Mouse (Mus musculus): Measurements from ENCODE around the gene Tldc2. TPM values are rescaled to one million over a fixed set of nuclear protein-coding genes. Genes with fewer than 3 reads are reported as not detected.

The Tldc2 gene
- polyA plus RNA-seq, 1 experiment = not detected

- DNase-seq (ENCODE audit: low read depth) = no peak
Observed at GRCm38 (mm10) chr2:157078059-157078792, 8.6 kb upstream of the Tldc2 start.

GRCm38 (mm10) chr2:157078793-157079700 is 7.8 kb upstream of the Tldc2 start, which contains the start of gene Soga1:
Soga1 (minus strand) TSS chr2:157079254.
- DNase-seq (ENCODE audit: low read depth) = no peak

GRCm38 (mm10) chr2:157079701-157080180 is 7.1 kb upstream of the Tldc2 start:
- no peak for DNase-seq (ENCODE audit: low read depth)

- DNase-seq (ENCODE audit: low read depth) = no peak
Observed at GRCm38 (mm10) chr2:157081331-157081730, 5.5 kb upstream of the Tldc2 start.

- no peak for DNase-seq (ENCODE audit: low read depth)
Observed at GRCm38 (mm10) chr2:157081960-157082359, 4.9 kb upstream of the Tldc2 start.

GRCm38 (mm10) chr2:157084831-157085585 is 1.8 kb upstream of the Tldc2 start:
- no peak for DNase-seq (ENCODE audit: low read depth)

- no peak for DNase-seq (ENCODE audit: low read depth)
Observed at GRCm38 (mm10) chr2:157087536-157088317, 872 bp downstream of the Tldc2 start.

GRCm38 (mm10) chr2:157092024-157092423 is 5.2 kb downstream of the Tldc2 start:
- DNase-seq (ENCODE audit: low read depth) = no peak

GRCm38 (mm10) chr2:157095005-157095755 is 8.3 kb downstream of the Tldc2 start:
- DNase-seq (ENCODE audit: low read depth) = no peak

- DNase-seq (ENCODE audit: low read depth) = no peak
Observed at GRCm38 (mm10) chr2:157099532-157100318, 12.9 kb downstream of the Tldc2 start.

GRCm38 (mm10) chr2:157100319-157100605 is 13.4 kb downstream of the Tldc2 start:
- DNase-seq (ENCODE audit: low read depth) = no peak

GRCm38 (mm10) chr2:157101650-157102049 is 14.8 kb downstream of the Tldc2 start:
- DNase-seq (ENCODE audit: low read depth) = no peak

GRCm38 (mm10) chr2:157102256-157102655 is 15.4 kb downstream of the Tldc2 start:
- no peak for DNase-seq (ENCODE audit: low read depth)

- DNase-seq (ENCODE audit: low read depth) = no peak
Observed at GRCm38 (mm10) chr2:157104454-157104853, 17.6 kb downstream of the Tldc2 start.

- no peak for DNase-seq (ENCODE audit: low read depth)
Observed at GRCm38 (mm10) chr2:157108236-157108635, 21.4 kb downstream of the Tldc2 start.

GRCm38 (mm10) chr2:157116964-157117363 is 30.1 kb downstream of the Tldc2 start:
- DNase-seq (ENCODE audit: low read depth) = no peak

GRCm38 (mm10) chr2:157118556-157118955 is 31.7 kb downstream of the Tldc2 start:
- DNase-seq (ENCODE audit: low read depth) = no peak

- DNase-seq (ENCODE audit: low read depth) = no peak
Observed at GRCm38 (mm10) chr2:157119075-157119474, 32.2 kb downstream of the Tldc2 start.

GRCm38 (mm10) chr2:157121766-157122165 is 34.9 kb downstream of the Tldc2 start:
- no peak for DNase-seq (ENCODE audit: low read depth)

GRCm38 (mm10) chr2:157125246-157125645 is 38.4 kb downstream of the Tldc2 start:
- DNase-seq (ENCODE audit: low read depth) = no peak

Data from gonadal fat pad, adult 2 months (tissue).